Mouse (Mus musculus): ENCODE measurements at regions not wholly inside any gene's neighbourhood (a gene's known extent, or its start where the extent isn't known, plus 50 kb on each side); places are given as distances from the start of the nearest gene placed in this dataset.

DNA sequence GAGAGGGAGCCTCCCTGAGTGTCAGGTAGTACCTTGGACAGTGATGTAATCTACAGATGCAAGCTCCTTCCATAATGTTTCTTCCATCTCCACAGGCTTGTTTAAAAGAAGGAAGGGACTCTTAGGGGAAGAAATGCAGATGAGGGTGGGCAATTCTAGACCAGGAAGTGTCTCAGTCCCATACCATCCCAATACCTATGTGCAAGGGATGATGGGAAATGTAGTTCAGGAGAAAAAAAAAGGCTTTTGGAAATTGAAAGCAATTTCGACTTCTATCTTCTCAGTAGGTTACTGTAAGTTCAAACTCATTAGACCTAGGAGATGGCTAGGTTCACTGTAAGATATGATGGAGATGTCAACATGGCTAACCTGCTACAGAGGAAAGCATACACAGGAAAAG lies 68.3 kb downstream of the Cd83 start:
- Histone ChIP-seq H3K27ac (ENCODE audit: control insufficient read depth, insufficient read depth, low read depth, low read length, poor library complexity) (no peak overlapping the region), H3K4me3 (replicated peaks; ENCODE audit: control insufficient read depth, low read depth, low read length) (no peak overlapping the region), H3K4me1 (ENCODE audit: control insufficient read depth, insufficient read depth, low read length) (no peaks in the 10 kb centered on the region)
- WGBS: 40% methylated on average over 1 of the region's 1 CpGs
- no peak for TF ChIP-seq POLR2A (IDR thresholded peaks at IDR 0.05; ENCODE audit: borderline replicate concordance, control insufficient read depth, low read depth, low read length)
- no peak for TF ChIP-seq CTCF (IDR thresholded peaks at IDR 0.05; ENCODE audit: control insufficient read depth, insufficient read depth, low read length)

DNA sequence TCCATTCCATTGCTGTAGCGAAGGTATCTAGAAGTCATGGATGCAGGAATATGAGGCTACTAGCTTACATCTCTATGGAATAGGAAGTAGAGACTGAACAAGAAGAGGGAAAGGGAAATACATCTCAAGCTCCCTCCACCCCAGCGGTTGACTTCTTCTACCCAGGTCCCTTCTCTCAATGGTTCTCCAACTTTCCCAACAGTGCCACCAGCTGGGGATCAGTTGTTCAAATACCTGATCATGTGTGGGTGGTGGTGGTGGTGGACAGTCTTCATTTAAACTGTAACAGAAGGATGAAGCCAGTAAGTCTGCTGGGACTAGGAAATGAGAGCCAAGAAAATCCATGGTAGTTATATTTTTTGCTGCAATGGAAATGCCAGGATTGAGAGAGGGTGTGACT lies 70.4 kb downstream of the Cd83 start:
- Histone ChIP-seq H3K27ac (ENCODE audit: control insufficient read depth, insufficient read depth, low read depth, low read length, poor library complexity) (no peak overlapping the region), H3K4me3 (replicated peaks; ENCODE audit: control insufficient read depth, low read depth, low read length) (no peak overlapping the region), H3K4me1 (ENCODE audit: control insufficient read depth, insufficient read depth, low read length) (no peaks in the 10 kb centered on the region)
- 86% methylated on average over 2 of the region's 2 CpGs for WGBS
- TF ChIP-seq POLR2A (IDR thresholded peaks at IDR 0.05; ENCODE audit: borderline replicate concordance, control insufficient read depth, low read depth, low read length) (no peak), CTCF (IDR thresholded peaks at IDR 0.05; ENCODE audit: control insufficient read depth, insufficient read depth, low read length) (no peak)

DNA sequence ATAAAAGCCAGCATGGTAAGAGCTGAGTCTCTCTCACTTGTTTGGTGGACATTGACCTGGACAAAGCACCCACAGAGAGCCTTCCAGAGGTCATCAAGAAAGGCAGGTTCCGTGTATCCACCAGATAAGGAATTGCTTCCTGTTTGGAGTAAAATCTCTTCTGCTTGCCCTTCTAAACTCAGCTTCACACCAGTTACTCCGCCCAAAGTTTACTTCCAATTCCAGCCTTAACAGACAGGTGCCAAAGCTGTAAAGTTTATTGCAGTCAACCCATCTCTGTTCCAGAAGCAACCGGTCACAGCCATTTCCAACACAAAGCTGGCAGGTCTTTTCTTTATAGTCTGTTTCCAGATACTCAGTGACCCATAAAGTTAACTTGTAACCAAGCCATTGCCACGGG lies 76.4 kb downstream of the Cd83 start:
- H3K27ac ChIP-seq (ENCODE audit: control insufficient read depth, insufficient read depth, low read depth, low read length, poor library complexity): no peak overlapping the region
- 78% methylated on average over 4 of the region's 4 CpGs for WGBS
- H3K4me1 ChIP-seq (ENCODE audit: control insufficient read depth, insufficient read depth, low read length): no peaks in the 10 kb centered on the region
- no peak overlapping the region for H3K4me3 ChIP-seq (replicated peaks; ENCODE audit: control insufficient read depth, low read depth, low read length)
- TF ChIP-seq POLR2A (IDR thresholded peaks at IDR 0.05; ENCODE audit: borderline replicate concordance, control insufficient read depth, low read depth, low read length): no peak
- TF ChIP-seq CTCF (IDR thresholded peaks at IDR 0.05; ENCODE audit: control insufficient read depth, insufficient read depth, low read length): no peak

DNA sequence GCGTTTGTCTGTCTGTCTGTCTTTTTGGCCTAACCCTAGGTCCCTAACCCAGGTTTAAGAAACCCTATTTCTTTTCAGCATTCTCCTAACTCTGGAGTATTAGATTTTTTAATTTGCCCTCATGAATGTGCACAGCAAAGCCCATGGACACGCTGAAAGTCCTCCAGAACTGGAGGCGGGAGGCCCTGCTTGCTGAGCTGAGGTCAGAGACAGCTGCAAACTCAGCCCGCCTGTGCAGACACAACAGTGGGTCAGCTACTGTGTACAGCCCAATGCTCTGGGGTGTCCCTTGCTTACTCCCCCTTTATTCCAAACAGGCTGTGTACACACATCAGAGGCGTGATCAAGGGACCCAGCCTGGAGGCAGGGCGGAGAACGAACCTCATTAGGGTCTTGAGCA lies 76.8 kb downstream of the Cd83 start:
- no peak overlapping the region for H3K4me3 ChIP-seq (replicated peaks; ENCODE audit: control insufficient read depth, low read depth, low read length)
- TF ChIP-seq CTCF (IDR thresholded peaks at IDR 0.05; ENCODE audit: control insufficient read depth, insufficient read depth, low read length) (no peak), POLR2A (IDR thresholded peaks at IDR 0.05; ENCODE audit: borderline replicate concordance, control insufficient read depth, low read depth, low read length) (no peak)
- no peaks in the 10 kb centered on the region for H3K4me1 ChIP-seq (ENCODE audit: control insufficient read depth, insufficient read depth, low read length)
- no peak overlapping the region for H3K27ac ChIP-seq (ENCODE audit: control insufficient read depth, insufficient read depth, low read depth, low read length, poor library complexity)
- 76% methylated on average over 7 of the region's 7 CpGs for WGBS

DNA sequence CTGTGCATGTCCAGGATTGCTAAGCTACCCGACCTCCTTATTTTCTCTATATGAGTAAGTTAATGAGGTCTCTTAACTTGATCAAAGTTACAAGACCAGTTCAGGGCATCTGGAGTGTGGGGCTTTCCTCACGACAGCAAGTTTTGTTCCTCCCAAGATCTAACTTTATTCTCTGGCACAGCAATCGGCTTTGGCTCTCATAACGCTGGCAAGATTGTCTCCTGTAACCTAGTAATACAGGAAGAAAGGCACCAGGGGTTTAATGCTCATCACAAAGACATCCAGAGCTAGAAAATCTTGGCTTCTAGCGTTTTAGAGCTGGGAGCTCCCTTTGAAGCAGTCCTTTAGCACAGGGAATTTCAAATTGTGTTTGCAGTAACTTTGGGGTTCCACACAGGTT lies 77.5 kb downstream of the Cd83 start:
- WGBS: 79% methylated on average over 5 of the region's 5 CpGs

DNA sequence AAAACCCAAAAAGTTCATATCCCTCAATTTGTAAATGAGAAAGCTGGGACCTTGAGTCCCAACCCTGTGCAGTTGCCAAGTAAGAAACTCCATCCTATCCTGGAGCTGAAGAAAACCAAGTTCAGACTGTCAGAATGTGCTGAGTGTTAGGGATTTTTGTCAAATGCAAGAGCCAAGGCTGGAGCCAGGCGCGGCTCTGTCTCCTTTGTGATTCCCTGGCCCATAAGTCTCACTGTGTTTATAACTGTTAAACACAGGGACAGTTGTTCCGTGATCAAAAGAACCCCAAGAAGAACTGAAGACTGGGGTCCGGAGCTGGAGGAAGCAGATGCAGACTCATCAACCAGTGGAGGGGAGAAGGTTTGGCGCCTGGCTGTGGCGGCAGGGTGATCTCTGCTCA lies 78.0 kb downstream of the Cd83 start:
- no peak overlapping the region for H3K27ac ChIP-seq (ENCODE audit: control insufficient read depth, insufficient read depth, low read depth, low read length, poor library complexity)
- H3K4me1 ChIP-seq (ENCODE audit: control insufficient read depth, insufficient read depth, low read length): no peaks in the 10 kb centered on the region
- TF ChIP-seq POLR2A (IDR thresholded peaks at IDR 0.05; ENCODE audit: borderline replicate concordance, control insufficient read depth, low read depth, low read length) (no peak), CTCF (IDR thresholded peaks at IDR 0.05; ENCODE audit: control insufficient read depth, insufficient read depth, low read length) (no peak)
- no peak overlapping the region for H3K4me3 ChIP-seq (replicated peaks; ENCODE audit: control insufficient read depth, low read depth, low read length)
- 88% methylated on average over 6 of the region's 6 CpGs for WGBS

More for the DNA sequence above, 77.5 kb downstream of the Cd83 start:
- no peaks in the 10 kb centered on the region for H3K4me1 ChIP-seq (ENCODE audit: control insufficient read depth, insufficient read depth, low read length)
- TF ChIP-seq POLR2A (IDR thresholded peaks at IDR 0.05; ENCODE audit: borderline replicate concordance, control insufficient read depth, low read depth, low read length) (no peak), CTCF (IDR thresholded peaks at IDR 0.05; ENCODE audit: control insufficient read depth, insufficient read depth, low read length) (no peak)
- H3K27ac ChIP-seq (ENCODE audit: control insufficient read depth, insufficient read depth, low read depth, low read length, poor library complexity): no peak overlapping the region
- H3K4me3 ChIP-seq (replicated peaks; ENCODE audit: control insufficient read depth, low read depth, low read length): no peak overlapping the region

DNA sequence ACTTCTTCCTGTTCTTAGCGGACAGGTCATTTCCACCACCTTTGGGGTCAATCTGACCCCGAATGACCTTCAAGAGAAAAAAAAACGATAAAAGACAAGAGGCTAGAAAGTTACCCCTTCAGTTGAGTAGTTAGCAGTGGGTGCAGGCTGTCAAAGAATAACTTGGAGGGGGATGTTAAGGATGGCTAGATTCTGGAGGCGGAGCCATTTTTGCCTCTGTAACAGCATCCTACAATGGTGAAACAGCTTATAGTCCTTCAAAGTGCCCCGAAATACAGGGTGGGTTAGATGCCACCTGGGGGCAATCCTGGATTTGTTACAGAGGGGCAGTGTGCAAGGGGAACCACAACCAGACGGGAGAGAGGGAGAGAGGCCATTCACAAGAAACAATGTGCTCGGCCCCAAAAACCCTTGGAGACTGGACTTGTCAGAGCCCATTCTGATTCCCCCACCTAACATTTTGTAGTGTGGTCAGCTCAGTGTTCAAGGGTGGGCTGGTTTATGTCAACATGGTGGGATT lies 79.1 kb downstream of the Cd83 start:
- Histone ChIP-seq H3K4me3 (replicated peaks; ENCODE audit: control insufficient read depth, low read depth, low read length) (no peak overlapping the region), H3K27ac (ENCODE audit: control insufficient read depth, insufficient read depth, low read depth, low read length, poor library complexity) (no peak overlapping the region), H3K4me1 (ENCODE audit: control insufficient read depth, insufficient read depth, low read length) (no peaks in the 10 kb centered on the region)
- TF ChIP-seq POLR2A (IDR thresholded peaks at IDR 0.05; ENCODE audit: borderline replicate concordance, control insufficient read depth, low read depth, low read length) (no peak), CTCF (IDR thresholded peaks at IDR 0.05; ENCODE audit: control insufficient read depth, insufficient read depth, low read length) (no peak)
- 77% methylated on average over 7 of the region's 7 CpGs for WGBS

DNA sequence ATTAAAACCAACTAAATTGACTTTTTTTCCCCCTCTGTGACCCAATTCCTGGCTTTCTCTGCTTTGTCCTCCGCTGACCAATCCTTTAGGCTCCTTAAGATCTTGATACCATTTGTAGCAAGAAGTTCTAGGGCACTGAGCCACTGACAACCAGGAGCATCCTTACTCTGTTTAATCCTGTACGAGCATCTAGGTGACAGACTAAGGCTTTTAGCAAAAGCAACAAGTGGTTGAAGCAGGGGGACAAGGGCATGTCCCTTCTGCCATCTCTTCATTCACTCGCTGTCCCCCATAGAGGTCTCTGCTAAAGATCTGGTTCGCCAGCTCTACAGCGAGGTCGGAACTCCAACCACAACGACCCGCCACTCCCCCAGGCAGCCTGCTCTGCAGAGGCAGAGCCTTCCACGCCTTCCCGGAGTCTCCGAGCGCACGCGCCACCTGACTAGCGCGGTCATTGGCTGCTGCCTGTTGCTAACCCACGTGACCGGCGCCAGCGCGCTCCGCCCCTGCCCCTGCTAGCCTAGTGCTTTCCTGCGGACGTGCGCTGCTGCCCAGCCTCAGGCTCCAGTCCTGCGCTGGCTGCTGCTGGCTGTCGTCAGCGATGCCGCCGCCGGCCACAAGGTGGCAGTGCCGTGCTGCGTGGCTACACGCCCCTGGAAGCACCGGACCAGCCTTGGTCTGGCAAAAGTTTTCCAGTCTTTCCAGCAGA lies 79.7 kb downstream of the Cd83 start:
- WGBS: 2% methylated on average over 35 of the region's 35 CpGs
- TF ChIP-seq CTCF (IDR thresholded peaks at IDR 0.05; ENCODE audit: control insufficient read depth, insufficient read depth, low read length) (peak; percentile 95), POLR2A (IDR thresholded peaks at IDR 0.05; ENCODE audit: borderline replicate concordance, control insufficient read depth, low read depth, low read length) (peak; percentile 62; the same call in 1 of the 2 replicates)
- Histone ChIP-seq H3K27ac (ENCODE audit: control insufficient read depth, insufficient read depth, low read depth, low read length, poor library complexity) (no peak overlapping the region), H3K4me1 (ENCODE audit: control insufficient read depth, insufficient read depth, low read length) (no peaks in the 10 kb centered on the region), H3K4me3 (replicated peaks; ENCODE audit: control insufficient read depth, low read depth, low read length) (peak overlapping the region; percentile 21)

Data from bone marrow, adult 2 months (tissue).